Mouse (Mus musculus): ENCODE data around the gene Slc3a1. TPM values are rescaled to one million over a fixed set of nuclear protein-coding genes. Genes with fewer than 3 reads are reported as not detected.

Gene Slc3a1
- 0.80 TPM for polyA plus RNA-seq (2014; fragmentation: Illumina TruSeq; extraction: RNeasy Lipid Tissue Mini Kit (QIAGEN cat#74804); ENCODE audit: low read depth, low replicate concordance)

DNA sequence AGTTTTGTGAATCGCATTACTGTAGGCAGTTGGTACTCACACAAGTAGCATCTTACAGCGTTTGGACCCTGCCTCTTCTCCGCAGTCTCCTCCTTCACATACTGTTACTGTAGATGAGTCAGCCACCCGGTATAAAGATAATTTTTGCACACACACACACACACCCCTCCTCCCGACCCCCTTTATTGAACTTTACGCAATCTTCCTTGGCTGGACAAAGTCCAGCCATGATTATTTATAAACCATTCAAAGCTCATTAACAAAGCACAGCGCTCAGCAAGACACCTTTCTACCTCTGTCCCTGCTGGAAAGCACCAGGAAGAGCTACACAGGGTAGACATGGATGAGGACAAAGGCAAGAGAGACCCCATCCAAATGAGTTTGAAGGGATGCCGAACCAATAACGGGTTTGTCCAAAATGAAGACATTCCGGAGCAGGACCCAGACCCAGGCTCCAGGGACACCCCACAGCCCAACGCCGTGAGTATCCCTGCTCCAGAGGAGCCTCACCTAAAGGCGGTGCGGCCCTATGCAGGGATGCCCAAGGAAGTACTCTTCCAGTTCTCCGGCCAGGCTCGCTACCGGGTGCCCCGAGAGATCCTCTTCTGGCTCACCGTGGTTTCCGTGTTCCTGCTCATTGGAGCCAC is at the start of gene Slc3a1:
TSS of gene Slc3a1 (plus strand) at position 284 of the 647 bp plus-strand sequence.

DNA sequence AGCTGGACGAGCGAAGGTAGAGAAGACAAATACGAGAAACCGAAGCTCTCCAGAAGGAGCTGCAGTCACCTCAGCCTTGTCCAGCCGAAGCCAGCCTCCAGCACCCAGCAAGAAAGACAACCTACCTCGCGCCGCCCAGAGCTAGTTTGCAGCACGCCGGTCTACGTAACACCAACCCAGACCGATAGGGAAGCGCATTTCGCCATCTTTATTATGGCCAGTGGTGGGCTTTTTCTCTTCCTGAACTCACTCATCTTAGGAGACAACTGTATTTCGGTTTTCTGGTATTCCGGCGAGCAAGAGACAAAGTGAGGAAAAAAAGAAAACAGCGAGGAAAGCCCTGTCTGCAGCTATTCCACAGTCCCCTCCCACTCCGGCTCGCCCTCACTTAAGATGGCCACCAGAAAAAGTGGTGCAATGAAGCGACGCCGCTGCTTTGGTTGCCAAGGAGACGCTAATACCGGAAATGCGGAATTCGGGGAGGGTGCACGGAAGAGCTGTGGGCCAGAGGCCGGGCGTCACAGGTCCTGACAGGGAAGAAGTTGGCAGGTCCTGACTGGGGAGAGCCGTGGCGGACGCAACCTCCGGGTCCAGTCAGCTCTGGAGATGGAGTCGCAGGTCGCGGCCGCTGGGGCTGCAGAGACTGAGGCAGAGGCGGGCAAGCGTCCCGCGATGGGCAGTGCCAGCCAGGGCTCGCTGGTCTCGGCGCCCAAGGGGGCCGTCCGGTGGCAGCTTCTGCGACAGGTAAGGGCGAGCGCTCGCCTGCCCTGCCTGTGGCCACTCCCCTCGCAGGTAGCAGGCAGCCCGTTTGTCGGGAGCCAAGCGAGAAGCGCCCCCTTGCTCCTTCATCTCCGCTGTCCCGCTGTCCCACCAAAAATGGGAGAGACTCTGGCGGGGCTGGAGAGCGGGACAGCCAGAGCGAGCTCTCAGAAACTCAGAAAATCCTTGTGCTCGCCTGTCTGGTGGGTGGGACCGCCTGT is 62.2 kb downstream of the Slc3a1 start, which contains the start of the genes Prepl and Camkmt:
TSS of gene Prepl (minus strand) at position 122 of the 980 bp plus-strand sequence.
TSS of gene Camkmt (plus strand) at position 433 of the 980 bp plus-strand sequence.

Other genes starting within 250 kb of the Slc3a1 start
- 27.2 TPM for gene Lrpprc, start 237.6 kb upstream of the Slc3a1 start, polyA plus RNA-seq (2014; fragmentation: Illumina TruSeq; extraction: RNeasy Lipid Tissue Mini Kit (QIAGEN cat#74804); ENCODE audit: low read depth, low replicate concordance)
- 249 TPM for gene Ppm1b, start 71.6 kb upstream of the Slc3a1 start, polyA plus RNA-seq (2014; fragmentation: Illumina TruSeq; extraction: RNeasy Lipid Tissue Mini Kit (QIAGEN cat#74804); ENCODE audit: low read depth, low replicate concordance)
- 37.7 TPM for gene Prepl, start 61.9 kb downstream of the Slc3a1 start, polyA plus RNA-seq (2014; fragmentation: Illumina TruSeq; extraction: RNeasy Lipid Tissue Mini Kit (QIAGEN cat#74804); ENCODE audit: low read depth, low replicate concordance)
- gene Camkmt, start 62.2 kb downstream of the Slc3a1 start, polyA plus RNA-seq (2014; fragmentation: Illumina TruSeq; extraction: RNeasy Lipid Tissue Mini Kit (QIAGEN cat#74804); ENCODE audit: low read depth, low replicate concordance), result 11.3 TPM